Mouse (Mus musculus): ENCODE measurements around the gene Olfr965.
"Not testable (repeated sequence)": the region's sequence is repeated elsewhere in the genome, so short reads cannot be mapped to it uniquely, and the experiment has no call there.

Gene Olfr965

DNA sequence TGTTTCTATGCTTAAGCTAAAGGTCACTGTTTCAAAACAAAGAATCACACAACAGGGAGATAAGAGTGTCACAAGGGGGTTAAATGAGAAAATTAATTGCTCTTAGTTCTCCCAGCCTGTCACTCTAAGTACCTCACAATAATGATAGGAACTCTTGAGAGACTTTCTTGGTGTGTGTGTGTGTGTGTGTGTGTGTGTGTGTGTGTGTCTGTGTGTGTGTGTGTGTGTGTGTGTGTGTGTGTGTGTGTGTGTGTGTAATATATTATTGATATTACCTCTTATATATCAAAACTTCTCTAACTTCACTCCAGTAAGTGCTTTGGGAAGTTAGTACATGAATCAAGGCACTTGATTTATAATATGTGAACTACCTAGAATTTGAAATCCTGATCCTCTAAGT lies at the start of gene Olfr965:
Olfr965 (plus strand) TSS at position 301 of the 400 bp plus-strand sequence.
- in situ Hi-C loops (cut with MseI, MboI) = no loop called here

GRCm38 (mm10) chr9:39666905-39667304 lies 44.2 kb upstream of the Olfr965 start, which contains the start of gene Olfr963:
Olfr963 (plus strand) TSS chr9:39667205.
- in situ Hi-C loops (cut with MseI, MboI) = no loop called here

DNA sequence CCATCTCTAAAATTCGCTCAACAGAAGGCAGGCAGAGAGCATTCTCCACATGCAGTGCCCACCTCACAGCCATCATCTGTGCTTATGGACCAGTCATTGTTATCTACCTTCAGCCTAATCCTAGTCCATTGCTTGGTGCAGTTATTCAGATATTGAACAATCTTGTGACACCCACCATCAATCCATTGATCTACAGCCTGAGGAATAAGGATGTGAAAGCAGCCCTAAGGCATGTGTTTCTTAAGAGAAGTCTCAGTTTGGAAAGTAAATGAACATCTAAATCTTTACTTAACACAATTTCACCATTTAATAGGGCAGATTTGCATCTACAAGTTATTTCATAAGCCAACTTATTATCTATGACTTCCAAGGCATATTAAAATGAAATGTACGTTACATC lies 41.4 kb upstream of the Olfr965 start:
- in situ Hi-C loops (cut with MseI, MboI) = no loop called here

- in situ Hi-C loops (cut with MseI, MboI) = no loop called here
Measured at GRCm38 (mm10) chr9:39674820-39675219, 36.3 kb upstream of the Olfr965 start.

GRCm38 (mm10) chr9:39678557-39678956 lies 32.6 kb upstream of the Olfr965 start:
- in situ Hi-C loops (cut with MseI, MboI) = no loop called here

- in situ Hi-C loops (cut with MseI, MboI) = no loop called here
Measured at GRCm38 (mm10) chr9:39679280-39679679, 31.9 kb upstream of the Olfr965 start.

DNA sequence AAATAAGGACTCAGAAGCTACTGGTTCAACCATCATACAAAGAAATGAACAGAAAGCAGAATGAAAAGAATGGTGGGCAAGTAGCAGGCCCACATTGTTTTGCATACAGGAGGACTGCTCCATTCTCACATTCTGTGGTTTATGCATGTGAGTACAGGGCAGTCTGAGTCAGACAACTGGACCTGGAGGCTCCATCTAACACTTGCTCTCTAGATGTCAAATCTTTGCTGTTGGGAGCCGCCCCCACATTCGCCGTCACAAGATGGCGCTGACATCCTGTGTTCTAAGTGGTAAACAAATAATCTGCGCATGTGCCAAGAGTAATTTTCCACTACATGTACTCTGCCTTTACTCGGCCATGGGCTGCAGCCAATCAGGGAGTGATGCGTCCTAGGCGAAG lies 10.0 kb upstream of the Olfr965 start:
- in situ Hi-C loops (cut with MseI, MboI) = not testable (repeated sequence)

GRCm38 (mm10) chr9:39707017-39707416 lies 4.1 kb upstream of the Olfr965 start, which contains the start of gene Olfr149:
Olfr149 (minus strand) TSS chr9:39707117.
- in situ Hi-C loops (cut with MseI, MboI) = no loop called here

GRCm38 (mm10) chr9:39708958-39709357 lies 2.2 kb upstream of the Olfr965 start:
- in situ Hi-C loops (cut with MseI, MboI) = no loop called here

GRCm38 (mm10) chr9:39730678-39731077 lies 19.5 kb downstream of the Olfr965 start, which contains the start of gene Olfr150:
Olfr150 (plus strand) TSS chr9:39730978.
- in situ Hi-C loops (cut with MseI, MboI) = no loop called here

DNA sequence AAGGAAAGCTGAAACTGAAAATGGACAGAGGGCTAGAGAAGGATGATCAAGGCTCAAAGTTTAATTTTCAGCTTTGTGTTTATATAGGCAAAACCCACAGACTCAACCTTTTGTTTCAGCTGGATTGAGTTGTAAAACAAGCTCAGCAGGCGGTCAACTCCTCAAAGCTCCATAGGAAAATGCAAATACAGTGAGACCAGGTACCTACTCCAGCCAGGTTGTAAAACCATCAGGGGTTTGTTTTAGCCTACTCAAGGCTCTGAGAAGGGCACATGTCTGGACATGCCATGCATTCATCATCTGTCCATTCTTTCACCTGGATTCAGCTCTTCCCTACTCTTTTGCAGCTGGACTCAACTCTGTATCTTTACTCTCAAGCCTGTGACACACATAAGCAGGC lies 29.6 kb downstream of the Olfr965 start:
- in situ Hi-C loops (cut with MseI, MboI) = no loop called here

- in situ Hi-C loops (cut with MseI, MboI) = no loop called here
Measured at GRCm38 (mm10) chr9:39745949-39746348, 34.8 kb downstream of the Olfr965 start, which contains the start of gene Olfr967. Olfr967 (plus strand) TSS chr9:39746249.

DNA sequence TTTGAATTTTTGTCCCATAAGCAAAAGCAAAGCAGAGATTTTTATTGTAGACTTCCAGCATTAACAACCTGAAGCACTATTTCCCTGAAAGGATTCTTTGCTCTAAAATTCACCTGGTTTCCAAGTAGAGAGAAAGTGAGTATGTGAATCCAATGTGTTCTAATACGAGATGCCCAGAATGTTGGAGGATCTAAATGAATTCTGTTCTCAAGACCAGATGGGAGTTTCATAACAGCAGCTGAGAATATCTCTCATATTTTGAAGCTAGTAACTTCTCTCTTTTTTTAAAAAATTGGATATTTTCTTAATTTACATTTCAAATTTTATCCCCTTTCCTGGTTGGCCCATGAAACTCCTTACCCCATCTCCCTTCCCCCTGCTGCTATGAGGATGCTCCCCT lies 35.3 kb downstream of the Olfr965 start:
- in situ Hi-C loops (cut with MseI, MboI) = no loop called here

Data from mouse trophoblast stem cell (cell line).